Mouse (Mus musculus): Measurements from ENCODE around the gene Psmg1. TPM values are rescaled to one million over a fixed set of nuclear protein-coding genes. Genes with fewer than 3 reads are reported as not detected.
"Not testable (repeated sequence)": the region's sequence is repeated elsewhere in the genome, so short reads cannot be mapped to it uniquely, and the experiment has no call there.

Psmg1 gene
- total and polyA plus RNA-seq, 2 experiments: 23.8 to 39.2 TPM

DNA sequence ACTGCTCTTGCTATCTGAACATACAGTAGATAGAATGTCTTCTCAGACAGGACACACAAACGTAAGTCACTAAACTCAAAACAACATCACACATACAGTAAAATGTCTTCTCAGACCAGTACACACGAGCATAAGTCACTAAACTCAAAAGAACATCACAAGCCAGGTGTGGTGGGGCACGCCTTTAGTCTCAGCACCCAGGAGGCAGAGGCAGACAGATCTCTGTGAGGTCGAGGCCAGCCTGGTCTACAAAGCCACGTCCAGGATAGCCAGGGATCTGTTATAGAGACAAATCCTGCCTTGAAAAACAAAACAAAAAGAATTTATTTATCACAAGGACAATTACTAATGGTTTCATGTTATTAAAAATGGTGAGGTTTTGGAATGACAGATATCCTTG, 35.5 kb upstream of the Psmg1 start:
- no peak overlapping the region for H3K9ac ChIP-seq (ENCODE audit: low read depth, low read length)
- peaks cover 2% of the 10 kb centered on the region; the same call in 1 of the 2 replicates for H3K4me1 ChIP-seq (ENCODE audit: control insufficient read depth, insufficient read depth, low read length)
- H3K79me2 ChIP-seq (ENCODE audit: control insufficient read depth, insufficient read depth, low read length): peaks cover 2% of the 10 kb centered on the region; the same call in 1 of the 2 replicates
- H3K27ac ChIP-seq (replicated peaks; ENCODE audit: insufficient read depth, low read depth, low read length): no peak overlapping the region
- TF ChIP-seq POLR2A (IDR thresholded peaks at IDR 0.05; ENCODE audit: extremely low read depth, insufficient read depth, low read length): no peak
- no peak for TF ChIP-seq CTCF (IDR thresholded peaks at IDR 0.05; ENCODE audit: low read depth, low read length)
- DNase-seq (ENCODE audit: extremely low read depth, low read depth, low spot score): no peak
- peaks cover 75% of the 10 kb centered on the region for H3K36me3 ChIP-seq (ENCODE audit: control insufficient read depth, insufficient read depth, low read length)
- no peak overlapping the region for H3K4me3 ChIP-seq (ENCODE audit: insufficient read depth, low read depth, low read length)
- no peaks in the 10 kb centered on the region for H3K27me3 ChIP-seq (ENCODE audit: control insufficient read depth, insufficient read depth, low read length)
- 92% methylated on average over 5 of the region's 5 CpGs for WGBS

DNA sequence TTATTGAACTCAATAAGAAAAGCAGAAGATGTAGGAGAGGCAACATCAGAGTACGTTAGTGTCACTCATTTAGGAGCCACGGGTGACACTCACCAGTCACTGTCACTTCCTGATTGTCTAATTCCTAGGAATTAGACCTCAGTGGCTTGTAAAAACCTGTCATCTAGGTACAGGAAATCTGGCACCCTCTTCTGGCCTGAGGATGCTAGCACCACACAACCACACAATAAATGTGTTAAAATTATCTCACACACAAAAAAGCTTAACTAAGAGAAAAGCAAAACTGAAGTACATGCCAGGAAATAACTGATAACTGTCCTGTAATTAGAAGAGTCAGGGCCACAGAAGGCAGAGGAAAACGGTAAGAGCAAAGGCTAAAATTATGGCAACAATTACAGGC, 34.5 kb upstream of the Psmg1 start:
- 71% methylated on average over 3 of the region's 3 CpGs for WGBS
- no peak overlapping the region for H3K27ac ChIP-seq (replicated peaks; ENCODE audit: insufficient read depth, low read depth, low read length)
- no peak overlapping the region for H3K9ac ChIP-seq (ENCODE audit: low read depth, low read length)
- DNase-seq (ENCODE audit: extremely low read depth, low read depth, low spot score): no peak
- H3K4me1 ChIP-seq (ENCODE audit: control insufficient read depth, insufficient read depth, low read length): no peaks in the 10 kb centered on the region
- H3K79me2 ChIP-seq (ENCODE audit: control insufficient read depth, insufficient read depth, low read length): peaks cover 2% of the 10 kb centered on the region; the same call in 1 of the 2 replicates
- TF ChIP-seq POLR2A (IDR thresholded peaks at IDR 0.05; ENCODE audit: extremely low read depth, insufficient read depth, low read length): no peak
- TF ChIP-seq CTCF (IDR thresholded peaks at IDR 0.05; ENCODE audit: low read depth, low read length): no peak
- H3K4me3 ChIP-seq (ENCODE audit: insufficient read depth, low read depth, low read length): no peak overlapping the region
- H3K36me3 ChIP-seq (ENCODE audit: control insufficient read depth, insufficient read depth, low read length): peaks cover 79% of the 10 kb centered on the region
- H3K27me3 ChIP-seq (ENCODE audit: control insufficient read depth, insufficient read depth, low read length): no peaks in the 10 kb centered on the region

- no peak for DNase-seq (ENCODE audit: extremely low read depth, low read depth, low spot score)
- 83% methylated on average over 10 of the region's 10 CpGs for WGBS
- no peak overlapping the region for H3K27ac ChIP-seq (replicated peaks; ENCODE audit: insufficient read depth, low read depth, low read length)
- H3K4me1 ChIP-seq (ENCODE audit: control insufficient read depth, insufficient read depth, low read length): no peaks in the 10 kb centered on the region
- peaks cover 77% of the 10 kb centered on the region for H3K36me3 ChIP-seq (ENCODE audit: control insufficient read depth, insufficient read depth, low read length)
- TF ChIP-seq CTCF (IDR thresholded peaks at IDR 0.05; ENCODE audit: low read depth, low read length) (no peak), POLR2A (IDR thresholded peaks at IDR 0.05; ENCODE audit: extremely low read depth, insufficient read depth, low read length) (no peak)
- no peaks in the 10 kb centered on the region for H3K27me3 ChIP-seq (ENCODE audit: control insufficient read depth, insufficient read depth, low read length)
- no peak overlapping the region for H3K9ac ChIP-seq (ENCODE audit: low read depth, low read length)
- H3K79me2 ChIP-seq (ENCODE audit: control insufficient read depth, insufficient read depth, low read length): peaks cover 2% of the 10 kb centered on the region; the same call in 1 of the 2 replicates
- no peak overlapping the region for H3K4me3 ChIP-seq (ENCODE audit: insufficient read depth, low read depth, low read length)
Observed at GRCm38 (mm10) chr16:96021045-96021444, 30.3 kb upstream of the Psmg1 start.

GRCm38 (mm10) chr16:96009124-96009523, 18.4 kb upstream of the Psmg1 start:
- not testable (repeated sequence) for H3K79me2 ChIP-seq (ENCODE audit: control insufficient read depth, insufficient read depth, low read length); H3K4me3 ChIP-seq (ENCODE audit: insufficient read depth, low read depth, low read length); H3K4me1 ChIP-seq (ENCODE audit: control insufficient read depth, insufficient read depth, low read length); H3K9ac ChIP-seq (ENCODE audit: low read depth, low read length); H3K27ac ChIP-seq (replicated peaks; ENCODE audit: insufficient read depth, low read depth, low read length); DNase-seq (ENCODE audit: extremely low read depth, low read depth, low spot score); H3K27me3 ChIP-seq (ENCODE audit: control insufficient read depth, insufficient read depth, low read length)
- no CpG with 5 or more reads among the region's 10 CpGs for WGBS
- peaks cover 25% of the 10 kb centered on the region for H3K36me3 ChIP-seq (ENCODE audit: control insufficient read depth, insufficient read depth, low read length)

GRCm38 (mm10) chr16:96004278-96004677, 13.5 kb upstream of the Psmg1 start:
- H3K27me3 ChIP-seq (ENCODE audit: control insufficient read depth, insufficient read depth, low read length); DNase-seq (ENCODE audit: extremely low read depth, low read depth, low spot score); H3K27ac ChIP-seq (replicated peaks; ENCODE audit: insufficient read depth, low read depth, low read length); H3K79me2 ChIP-seq (ENCODE audit: control insufficient read depth, insufficient read depth, low read length); H3K9ac ChIP-seq (ENCODE audit: low read depth, low read length); H3K4me3 ChIP-seq (ENCODE audit: insufficient read depth, low read depth, low read length); H3K4me1 ChIP-seq (ENCODE audit: control insufficient read depth, insufficient read depth, low read length): not testable (repeated sequence)
- WGBS: no CpG with 5 or more reads among the region's 10 CpGs
- H3K36me3 ChIP-seq (ENCODE audit: control insufficient read depth, insufficient read depth, low read length): peaks cover 41% of the 10 kb centered on the region

DNA sequence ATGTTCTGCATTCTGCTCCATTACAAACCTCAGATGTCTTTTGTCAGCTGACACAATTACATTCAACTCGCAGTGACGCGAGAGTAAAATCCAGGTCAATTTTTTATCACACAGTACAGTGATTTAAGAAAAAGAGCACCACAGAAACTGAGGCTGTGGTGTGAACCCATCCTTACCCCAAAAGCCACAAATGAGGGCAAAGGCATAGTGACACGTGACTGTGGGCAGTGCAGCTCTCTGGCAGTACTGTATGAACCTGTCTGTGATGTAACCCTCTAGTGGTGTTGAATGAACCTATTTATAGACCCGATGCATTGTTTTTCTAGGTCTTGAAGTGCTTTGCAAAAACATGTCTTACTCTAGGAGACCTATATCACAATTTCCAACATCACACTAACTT, 8.5 kb upstream of the Psmg1 start:
- no peak for TF ChIP-seq CTCF (IDR thresholded peaks at IDR 0.05; ENCODE audit: low read depth, low read length)
- TF ChIP-seq POLR2A (IDR thresholded peaks at IDR 0.05; ENCODE audit: extremely low read depth, insufficient read depth, low read length): no peak
- Histone ChIP-seq H3K36me3 (ENCODE audit: control insufficient read depth, insufficient read depth, low read length) (peaks cover 36% of the 10 kb centered on the region), H3K9ac (ENCODE audit: low read depth, low read length) (no peak overlapping the region), H3K27me3 (ENCODE audit: control insufficient read depth, insufficient read depth, low read length) (no peaks in the 10 kb centered on the region), H3K4me3 (ENCODE audit: insufficient read depth, low read depth, low read length) (no peak overlapping the region), H3K4me1 (ENCODE audit: control insufficient read depth, insufficient read depth, low read length) (peaks cover 5% of the 10 kb centered on the region), H3K79me2 (ENCODE audit: control insufficient read depth, insufficient read depth, low read length) (peaks cover 2% of the 10 kb centered on the region; the same call in 1 of the 2 replicates), H3K27ac (replicated peaks; ENCODE audit: insufficient read depth, low read depth, low read length) (no peak overlapping the region)
- 68% methylated on average over 5 of the region's 5 CpGs for WGBS
- DNase-seq (ENCODE audit: extremely low read depth, low read depth, low spot score): no peak

Measured in liver, adult 2 months (tissue).